Mouse (Mus musculus) MN1 (cell line): ENCODE measurements around the gene Adamts13.
A peak's percentile ranks its signal among the peaks of the same experiment; 100 is the strongest.

Experiments
- DNase-seq: peaks from one replicate; pipeline ENCODE4 v3.0.0-alpha.2; 2016; ENCODE audit warnings: low spot score

Gene Adamts13

GRCm38 (mm10) chr2:27038596-27038995 lies 65.4 kb downstream of the Adamts13 start:
- peak; percentile 82 for DNase-seq

DNA sequence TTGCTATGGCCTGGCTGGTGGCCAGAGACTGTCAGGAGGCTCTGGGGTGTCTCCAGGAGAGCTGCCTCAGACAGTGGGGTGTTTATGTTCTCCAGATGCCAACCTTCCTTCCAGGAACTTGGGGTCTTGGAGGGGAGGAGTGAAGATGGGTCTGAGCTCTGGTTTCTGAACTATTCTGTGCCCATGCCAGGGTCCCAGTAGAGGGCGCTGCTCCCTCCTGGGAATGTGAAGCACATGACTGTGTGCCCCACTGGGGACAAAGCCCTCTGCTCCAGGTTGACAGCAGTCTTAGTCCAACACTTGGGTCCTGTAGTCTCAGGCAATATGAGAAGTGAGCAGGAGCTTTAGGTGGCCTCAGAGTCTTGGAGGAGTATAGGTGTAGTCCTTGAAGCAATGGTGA lies 66.1 kb downstream of the Adamts13 start:
- DNase-seq: peak; percentile 59

GRCm38 (mm10) chr2:27042131-27042844 lies 69.1 kb downstream of the Adamts13 start:
- no peak for DNase-seq

DNA sequence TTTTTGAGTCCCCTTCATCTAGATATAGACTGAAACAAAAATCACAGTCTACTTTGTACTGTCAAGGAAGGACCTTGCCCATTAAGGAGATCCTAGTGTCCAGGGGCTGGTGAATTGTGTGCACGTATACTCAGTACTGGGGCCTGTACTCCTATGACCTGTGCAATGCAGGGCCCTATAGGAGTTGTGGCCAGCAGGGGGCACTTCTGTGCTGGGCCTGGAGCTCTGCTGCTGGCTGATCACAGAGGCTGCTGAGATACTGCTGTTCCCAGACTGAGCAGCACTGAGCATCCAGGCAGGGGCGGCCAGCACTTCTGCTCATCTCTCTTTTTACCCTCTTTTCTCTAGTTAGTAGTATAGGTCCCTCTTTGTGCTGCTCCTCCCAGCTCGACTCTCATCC lies 70.2 kb downstream of the Adamts13 start:
- DNase-seq: peak; percentile 82

- no peak for DNase-seq
Measured at GRCm38 (mm10) chr2:27044166-27044565, 71.0 kb downstream of the Adamts13 start.

- no peak for DNase-seq
Measured at GRCm38 (mm10) chr2:27044641-27045040, 71.4 kb downstream of the Adamts13 start.

DNA sequence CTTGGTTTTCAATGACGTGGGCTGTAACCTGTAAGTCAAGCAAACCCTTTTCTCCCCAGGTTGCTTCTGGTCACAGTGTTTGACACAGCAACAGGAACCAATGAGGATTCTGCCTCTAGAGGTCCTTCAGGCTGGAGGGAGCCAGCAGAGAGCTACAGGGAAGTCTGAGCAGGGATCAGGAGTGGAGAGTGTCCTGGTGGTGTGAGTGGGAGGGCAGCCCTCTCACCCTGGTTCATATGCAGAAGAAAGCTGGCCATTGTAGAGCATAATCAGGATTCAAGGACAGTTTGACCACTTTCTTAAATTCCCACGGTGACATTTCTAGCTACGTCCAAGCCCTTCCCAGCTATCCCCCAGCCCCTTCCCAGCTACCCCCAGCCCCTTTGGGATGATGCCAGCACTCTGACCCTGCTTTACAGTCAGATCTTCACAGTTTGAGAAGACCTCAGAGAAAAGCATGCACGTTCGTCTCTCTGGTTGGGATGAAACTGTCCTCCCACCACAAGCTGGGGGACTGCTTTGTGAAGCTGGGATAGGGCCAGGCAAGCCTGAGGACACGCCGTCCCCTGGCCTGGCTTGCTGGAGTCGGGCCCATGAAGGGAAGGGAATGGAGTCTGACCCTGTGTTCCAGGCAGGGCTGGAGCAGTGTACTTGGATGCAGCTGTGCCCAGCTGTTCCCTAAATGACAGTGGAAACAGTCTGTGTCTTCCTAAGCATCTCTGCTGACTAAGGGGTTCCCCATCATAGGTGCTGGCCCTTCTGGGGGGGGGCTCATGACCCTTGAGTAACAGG lies 73.0 kb downstream of the Adamts13 start:
- DNase-seq: no peak

DNA sequence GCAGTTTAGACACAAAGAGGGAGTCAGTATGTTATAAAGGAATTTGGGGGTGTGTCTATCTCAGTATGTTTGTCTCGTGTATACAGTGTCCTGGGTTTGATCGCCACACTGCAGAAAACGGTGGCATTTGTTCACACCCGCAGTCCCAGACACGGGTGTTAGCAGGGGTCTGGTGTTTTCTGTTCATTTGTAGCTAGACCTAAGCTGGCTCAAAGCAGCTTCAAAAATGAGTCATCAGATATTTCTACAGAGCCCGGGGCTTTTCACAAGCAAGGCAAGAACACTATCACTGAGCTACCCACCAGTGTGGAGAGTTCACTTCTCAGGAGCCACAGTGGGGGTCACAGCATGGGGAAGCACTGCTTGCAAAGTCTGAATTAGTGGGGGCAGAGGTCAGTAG lies 76.2 kb downstream of the Adamts13 start:
- DNase-seq: no peak

- DNase-seq: no peak
Measured at GRCm38 (mm10) chr2:27058251-27058650, 85.0 kb downstream of the Adamts13 start.

DNA sequence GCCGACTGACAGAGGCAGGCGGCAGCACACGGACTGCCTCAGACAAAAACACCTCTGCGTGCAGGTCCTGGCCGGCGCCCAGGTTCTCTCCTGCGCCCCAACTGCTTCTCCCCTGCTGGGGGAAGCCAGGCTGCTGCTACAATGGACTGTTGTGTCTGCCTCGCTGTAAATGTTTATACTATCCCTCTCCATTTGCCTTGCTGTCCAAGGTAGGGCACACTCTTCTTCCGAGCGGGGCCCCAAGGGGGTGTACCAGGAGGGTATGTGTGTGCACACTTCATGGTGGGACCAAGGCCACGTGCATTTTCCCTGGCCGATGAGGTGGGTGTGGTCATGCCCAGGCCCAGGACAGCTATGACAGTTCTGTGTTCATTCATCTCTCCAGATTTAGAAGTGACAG lies 85.5 kb downstream of the Adamts13 start:
- no peak for DNase-seq

DNA sequence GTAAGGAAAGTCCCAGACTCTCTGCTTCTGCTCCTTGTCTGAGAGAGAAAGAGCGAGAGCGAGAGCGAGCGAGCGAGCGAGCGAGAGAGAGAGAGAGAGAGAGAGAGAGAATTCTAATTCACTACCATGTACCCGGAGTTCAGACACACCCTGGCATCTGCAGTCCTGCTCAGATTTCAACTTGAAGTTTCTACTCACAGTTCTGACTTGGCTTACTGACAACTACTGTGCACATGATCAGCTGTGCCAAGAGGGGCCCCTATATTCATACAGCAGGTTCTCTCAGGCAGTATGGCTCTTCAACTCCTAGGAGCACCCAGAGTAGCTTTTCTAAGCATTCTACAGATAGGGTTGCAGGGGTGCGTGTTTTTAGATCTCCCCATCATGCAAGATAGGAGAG lies 86.0 kb downstream of the Adamts13 start:
- DNase-seq: no peak
